Mouse (Mus musculus) adrenal gland, postnatal 10 days (tissue): ENCODE measurements around the gene Taf3. TPM values are rescaled to one million over a fixed set of nuclear protein-coding genes. Genes with fewer than 3 reads are reported as not detected.
A peak's percentile ranks its signal among the peaks of the same experiment; 100 is the strongest.

Source experiments
- DNase-seq: peaks from one replicate; pipeline ENCODE4 v3.0.0; 2021; ENCODE audit warnings: mixed read lengths
- long read RNA-seq, 2 experiments: library from polyadenylated mRNA; stranded (forward); transcript quantifications; one replicate each; pipeline ENCODE4 v2.0.0; 2021
- total RNA-seq, 2 experiments: library from RNA; stranded (reverse); gene quantifications; 2 replicates each; pipeline ENCODE4 v1.2.3; 2021

Taf3 gene
- 10 to 100 TPM in 1 of 2 experiments, 1 to 10 TPM in 1; 9.6 to 10.6 TPM for total RNA-seq
- long read RNA-seq, experiment 1, full-length matches to known transcripts = 2 of 9 reads
- long read RNA-seq, experiment 1, partial matches to known transcripts = 6 of 9 reads
- long read RNA-seq, experiment 1, other reads (novel, unspliced or antisense) = 1 of 9 reads
- long read RNA-seq, experiment 2, full-length matches to known transcripts = 2 of 2 reads
- long read RNA-seq, experiment 2, partial matches to known transcripts = 0 of 2 reads
- long read RNA-seq, experiment 2, other reads (novel, unspliced or antisense) = 0 of 2 reads

GRCm38 (mm10) chr2:10048461-10048860 lies at the start of gene Taf3:
Gene Taf3 (minus strand): TSS chr2:10048596.
- peak; percentile 96 for DNase-seq

- no peak for DNase-seq
Measured at GRCm38 (mm10) chr2:10094327-10095100, 46.1 kb upstream of the Taf3 start.

DNA sequence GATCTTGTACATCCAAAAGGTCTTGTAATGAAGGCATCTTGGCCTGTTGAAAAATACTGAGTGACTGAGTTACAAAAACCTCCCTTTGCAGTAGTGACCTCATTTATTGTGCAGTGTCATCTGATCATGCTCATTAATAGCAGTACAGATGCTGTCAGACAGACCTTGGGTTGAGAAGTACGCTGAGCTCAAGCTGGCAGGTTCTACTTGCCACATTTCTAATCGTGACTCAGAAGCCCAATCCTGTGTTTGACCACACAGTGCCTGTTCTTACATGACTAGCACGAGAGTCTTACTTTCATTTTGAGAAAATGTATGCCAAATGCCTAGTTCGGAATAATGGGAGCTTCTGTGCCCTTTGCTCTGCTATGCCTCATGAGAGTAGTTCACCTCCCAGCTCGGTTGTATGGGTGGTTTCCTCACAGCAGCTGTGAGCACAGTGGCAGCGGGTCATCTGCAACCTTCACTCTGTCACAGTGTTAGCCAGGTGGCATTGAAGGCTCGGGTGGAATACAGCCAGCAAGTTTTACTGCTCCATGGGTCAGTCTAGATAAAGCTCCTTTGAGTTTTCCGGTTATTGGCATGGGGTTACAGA lies 39.0 kb upstream of the Taf3 start:
- DNase-seq = peak; percentile 32

GRCm38 (mm10) chr2:10082737-10083136 lies 34.3 kb upstream of the Taf3 start:
- DNase-seq = no peak

DNA sequence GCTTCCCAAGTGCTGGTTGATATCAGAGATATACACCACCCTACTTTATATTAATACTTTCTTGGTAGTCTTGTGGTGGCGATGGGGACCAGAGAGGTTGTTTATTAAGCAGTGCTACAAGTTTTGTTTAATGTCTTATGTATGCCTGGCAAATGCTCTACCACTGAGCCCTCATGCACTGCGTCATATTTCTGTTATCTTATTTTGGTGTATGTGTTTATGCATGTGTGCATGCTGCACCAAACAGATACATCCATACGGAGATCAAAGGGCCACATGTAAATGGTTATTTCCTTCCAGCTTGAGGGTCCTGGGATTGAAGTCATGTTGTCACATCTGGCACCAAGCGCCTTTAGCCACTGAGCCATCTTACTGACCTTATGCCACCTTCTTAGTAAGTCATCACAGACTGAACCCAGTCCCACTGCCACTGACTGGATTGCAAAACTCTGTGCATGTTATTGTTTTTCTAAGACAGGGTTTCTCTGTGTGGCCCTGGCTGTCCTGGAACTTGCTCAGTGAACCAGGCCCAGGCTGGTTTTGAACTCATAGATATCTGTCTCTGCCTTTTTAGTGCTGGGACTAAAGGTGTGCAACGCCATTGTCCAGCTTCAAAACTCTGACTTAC lies 33.2 kb upstream of the Taf3 start:
- no peak for DNase-seq

DNA sequence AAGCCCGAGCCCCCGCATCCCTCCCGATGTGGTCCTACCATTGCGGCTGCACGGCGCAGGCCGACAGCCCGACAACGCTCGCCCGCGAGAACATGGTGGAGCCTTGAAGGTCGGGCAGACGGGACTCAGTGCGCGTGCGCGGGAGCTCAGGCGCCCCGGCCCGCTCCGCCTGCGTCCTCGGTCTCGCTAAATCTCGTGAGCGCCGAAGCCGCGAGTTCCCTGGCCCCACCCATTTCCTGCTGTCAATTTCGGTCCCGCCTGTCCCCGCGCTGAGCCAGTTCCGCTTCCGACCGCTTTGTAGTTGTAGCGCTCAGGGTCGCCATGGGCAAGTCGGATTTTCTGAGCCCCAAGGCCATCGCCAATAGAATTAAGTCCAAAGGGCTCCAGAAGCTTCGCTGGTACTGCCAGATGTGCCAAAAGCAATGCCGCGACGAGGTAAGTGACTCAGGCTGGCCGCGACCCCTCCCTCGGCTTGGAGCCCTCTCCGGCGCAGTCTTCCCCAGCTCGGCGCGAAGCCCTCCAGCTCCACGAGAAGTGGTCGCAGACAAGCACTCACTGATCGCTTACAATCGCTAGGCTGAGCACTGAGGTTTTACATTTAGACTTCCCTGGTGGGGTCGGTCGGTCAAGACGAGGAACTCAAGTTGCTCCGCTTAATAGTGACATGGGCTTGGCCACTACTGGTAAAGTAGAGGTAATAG lies 32.1 kb upstream of the Taf3 start, which contains the start of the genes Atp5c1 and Kin:
Gene Atp5c1, minus strand, starts transcription at position 201 of the 701 bp plus-strand sequence.
Gene Kin, plus strand, starts transcription at position 284 of the 701 bp plus-strand sequence.
- peak; percentile 97 for DNase-seq

DNA sequence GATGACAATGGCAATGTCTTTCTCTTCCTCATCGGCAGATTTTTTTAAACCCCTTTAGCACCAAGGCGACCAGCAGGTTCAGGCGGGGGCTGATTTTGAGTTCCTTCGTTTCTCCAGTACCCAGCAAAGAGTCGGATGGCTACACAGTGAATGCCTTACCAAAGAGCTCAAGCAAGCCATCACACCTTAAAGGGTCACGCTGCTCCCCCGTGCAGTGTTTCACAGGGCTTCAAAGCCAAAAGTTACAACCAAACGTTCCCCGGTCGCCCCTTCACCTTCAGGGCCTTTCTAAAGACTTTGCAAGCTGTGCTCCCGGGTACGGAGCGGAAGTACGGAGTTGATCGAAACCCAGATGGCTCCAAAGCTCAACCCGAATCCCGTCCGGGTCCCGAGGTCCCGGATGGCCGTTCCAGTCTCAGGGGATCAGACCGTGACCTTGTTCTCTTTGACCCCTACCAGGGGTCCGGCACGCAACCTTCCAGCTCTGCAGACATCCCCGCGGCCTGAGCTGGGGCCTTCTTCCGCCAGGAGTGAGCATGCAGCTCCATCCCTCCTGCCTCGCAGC lies 31.4 kb upstream of the Taf3 start:
- DNase-seq = no peak

DNA sequence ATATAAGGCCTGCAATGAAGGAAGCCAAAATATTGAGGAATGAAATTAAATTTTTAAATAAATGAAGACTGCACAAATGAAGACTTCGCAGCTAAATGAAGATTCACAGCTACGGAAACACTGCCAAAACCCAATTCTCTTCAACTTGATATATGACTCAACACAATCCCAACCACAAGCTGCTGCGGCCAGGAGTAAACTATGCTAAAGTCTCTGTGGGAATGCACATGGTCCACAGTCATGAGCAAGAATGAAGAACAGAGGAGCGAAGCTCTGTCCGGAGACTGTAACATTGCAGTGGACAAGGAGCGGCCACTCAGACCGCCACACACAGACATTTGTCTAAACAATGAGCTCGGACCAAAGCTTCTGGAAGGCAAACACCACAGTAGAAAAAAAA lies 28.3 kb upstream of the Taf3 start:
- no peak for DNase-seq

GRCm38 (mm10) chr2:10074470-10074869 lies 26.1 kb upstream of the Taf3 start:
- no peak for DNase-seq

- no peak for DNase-seq
Measured at GRCm38 (mm10) chr2:10071751-10072150, 23.4 kb upstream of the Taf3 start.

DNA sequence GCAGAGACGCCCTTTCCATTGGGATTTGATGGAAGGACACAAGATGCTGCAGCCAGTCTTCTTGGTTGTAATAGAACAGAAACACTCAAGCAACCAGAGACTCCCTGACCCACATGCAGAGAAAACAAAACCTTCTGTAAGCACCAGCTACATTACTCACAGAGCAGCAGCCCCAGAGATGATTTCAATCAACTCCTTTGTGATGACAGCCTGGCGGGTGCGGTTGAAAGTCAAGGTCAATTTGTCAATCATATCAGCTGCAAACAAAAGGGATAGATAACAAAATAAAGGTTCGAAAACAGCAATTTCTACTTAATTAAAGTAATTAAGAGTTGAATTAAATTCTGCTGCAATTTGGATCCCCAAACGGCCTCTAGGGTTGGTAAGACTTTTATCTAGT lies 10.4 kb upstream of the Taf3 start:
- DNase-seq = no peak

DNA sequence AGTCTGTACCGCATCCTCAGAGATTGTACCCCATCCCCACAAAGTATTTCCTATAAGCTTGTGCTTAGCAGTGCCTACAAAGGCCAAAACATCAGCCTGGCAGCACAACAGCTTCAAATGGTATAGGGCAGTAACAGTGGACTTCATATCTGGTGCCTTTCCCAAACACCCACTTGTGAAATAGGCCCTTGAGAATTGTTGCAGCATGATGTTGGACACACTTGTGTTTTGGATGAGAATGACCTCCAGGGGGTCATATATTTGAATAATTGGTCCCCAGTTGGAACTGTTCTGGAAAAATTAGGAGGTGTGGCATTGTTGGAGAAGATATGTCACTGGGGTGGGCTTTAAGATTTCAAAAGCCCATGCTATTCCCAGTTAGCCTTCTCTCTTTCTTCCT lies 3.6 kb upstream of the Taf3 start:
- peak; percentile 42 for DNase-seq

- DNase-seq = no peak
Measured at GRCm38 (mm10) chr2:10050878-10051277, 2.5 kb upstream of the Taf3 start.

DNA sequence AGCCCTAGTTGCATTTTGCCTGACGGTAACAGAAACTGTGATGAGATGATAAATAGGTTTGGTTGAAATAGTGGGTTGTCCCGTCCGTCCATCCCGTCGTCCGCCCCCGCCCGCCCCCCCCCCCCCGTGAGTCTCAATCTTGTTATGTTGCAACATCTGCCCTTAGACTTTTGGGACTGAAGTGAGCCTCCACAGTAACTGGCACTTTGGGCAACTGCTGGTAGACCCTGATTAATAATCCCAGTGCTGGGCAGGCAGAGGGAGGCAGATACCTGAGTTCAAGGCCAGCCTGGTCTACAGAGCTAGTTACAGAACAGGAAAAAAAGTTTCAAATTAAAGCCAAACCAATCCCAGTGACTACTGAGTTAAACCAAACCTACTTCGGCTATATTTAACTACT lies 1.1 kb upstream of the Taf3 start:
- no peak for DNase-seq

DNA sequence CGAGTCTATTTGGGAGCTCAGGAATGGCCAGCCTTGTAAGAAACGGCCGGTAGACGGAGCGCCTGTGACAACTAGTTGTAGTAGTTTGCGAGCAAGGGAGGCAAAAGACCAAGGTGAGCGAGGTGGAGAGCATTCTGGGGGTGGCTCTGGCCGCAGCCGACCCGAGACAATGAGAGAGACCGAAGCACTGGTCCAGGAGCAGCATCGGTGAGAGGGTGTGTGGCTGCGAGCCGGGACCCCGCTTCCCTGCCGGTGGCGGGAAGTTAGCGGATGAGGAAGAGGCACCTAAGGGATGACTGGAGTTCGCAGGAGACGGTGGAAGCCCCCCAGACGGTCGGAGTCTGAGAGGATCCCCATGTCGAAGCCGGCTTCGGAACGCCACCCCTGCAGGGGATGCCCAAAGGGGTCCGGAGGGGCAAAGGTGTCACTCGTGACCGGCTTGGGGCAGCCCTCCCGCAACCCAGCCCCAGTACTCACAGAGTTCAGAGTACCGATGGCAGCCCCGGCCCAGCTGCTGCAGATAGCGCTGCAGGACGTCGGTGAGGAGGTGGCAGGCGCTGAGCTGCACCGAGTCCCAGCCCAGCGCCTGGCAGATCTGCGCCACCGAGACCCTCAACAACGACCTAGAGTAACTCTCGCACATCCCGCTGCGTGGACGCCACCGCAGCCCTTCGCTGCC lies 499 bp downstream of the Taf3 start:
- DNase-seq = peak; percentile 37

GRCm38 (mm10) chr2:10034976-10035375 lies 13.4 kb downstream of the Taf3 start:
- no peak for DNase-seq

GRCm38 (mm10) chr2:10033684-10034083 lies 14.7 kb downstream of the Taf3 start:
- DNase-seq = no peak

DNA sequence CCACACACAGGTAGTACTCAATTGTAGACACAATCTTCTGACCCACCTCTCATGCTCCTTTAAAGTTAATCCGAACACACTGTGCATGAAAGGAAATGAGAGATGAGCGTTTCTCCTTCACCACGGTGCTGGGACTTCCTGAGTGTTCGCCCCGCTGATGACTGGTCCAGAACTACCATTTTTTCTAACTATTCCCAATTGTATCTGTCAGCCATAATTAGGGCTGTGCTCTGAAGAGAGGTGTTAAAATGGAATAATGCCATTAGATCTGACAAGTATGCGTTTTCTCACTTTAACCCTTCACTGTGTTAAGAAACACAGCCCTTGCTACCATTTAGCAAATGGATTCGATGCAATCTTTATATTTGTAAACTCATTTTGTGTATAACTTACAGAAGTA lies 18.6 kb downstream of the Taf3 start:
- no peak for DNase-seq

DNA sequence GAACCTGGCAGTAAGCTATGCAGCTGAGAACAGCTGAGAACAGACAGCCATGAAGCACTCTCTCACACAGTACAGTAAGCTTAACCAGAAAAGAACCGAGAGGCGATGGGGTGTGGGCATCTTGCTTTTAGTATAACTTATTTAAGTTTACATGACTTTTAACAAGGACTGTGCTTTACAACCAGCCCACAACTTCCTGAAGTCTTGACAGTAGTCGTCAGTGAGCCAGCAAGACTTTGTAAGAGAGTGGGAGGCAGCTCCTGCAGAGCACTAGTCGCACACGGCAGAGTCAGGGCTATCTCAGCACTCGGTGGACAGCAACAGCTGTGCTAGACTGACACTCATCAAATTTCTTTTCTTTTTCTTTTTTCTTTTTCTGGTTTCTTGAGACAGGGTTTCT lies 24.1 kb downstream of the Taf3 start:
- no peak for DNase-seq

DNA sequence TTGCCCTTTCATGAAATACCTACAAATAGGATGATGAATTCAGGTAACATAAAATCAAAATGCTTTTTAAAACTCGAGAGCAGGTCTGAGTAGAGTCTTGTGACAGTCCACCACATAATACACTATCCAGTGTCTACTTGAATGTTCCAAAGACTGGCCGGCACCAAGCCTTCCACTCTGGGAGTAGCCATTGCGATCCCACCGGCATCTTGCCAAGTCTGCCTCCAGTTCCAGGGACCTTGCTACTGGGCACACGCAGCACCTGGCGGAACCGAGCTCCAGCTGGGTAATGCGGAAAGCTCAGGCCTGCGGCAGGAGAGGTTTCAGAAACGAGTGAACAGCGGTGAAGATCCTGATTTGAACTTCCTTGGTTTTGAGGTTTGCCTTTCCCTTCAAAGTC lies 27.1 kb downstream of the Taf3 start:
- peak; percentile 33 for DNase-seq

GRCm38 (mm10) chr2:10014951-10015635 lies 33.3 kb downstream of the Taf3 start:
- no peak for DNase-seq
